ENCODE assay signal across 8 mouse cellular contexts in genomic region chr2:151008006-151008405, GRCm38 (mm10). TPM values are rescaled to one million over a fixed set of nuclear protein-coding genes. Genes with fewer than 3 reads are reported as not detected.
DNase-seq lines count a peak whose midpoint lies in the region; ATAC-seq and TF ChIP-seq lines count a peak whose summit lies in the region.

No protein-coding gene starts in this region.

- ATAC-seq in heart, embryonic 13.5 days (ENCODE audit: extremely low read depth, insufficient number of reproducible peaks, low FRiP score, low TSS enrichment): no peak
- no peak for ATAC-seq in hindbrain, embryonic 11.5 days (ENCODE audit: low FRiP score)
- ATAC-seq in megakaryocyte-erythroid progenitor cell, adult 5-6 weeks (replicated peaks; ENCODE audit: low FRiP score, low TSS enrichment, poor library complexity, severe bottlenecking): no peak

- H3K4me1 ChIP-seq in heart, embryonic 13.5 days: peaks cover 53% of the 10 kb centered on the region
- peaks cover 36 to 40% of the 10 kb centered on the region in 2 experiments for H3K4me1 ChIP-seq in MEL (ENCODE audit: control insufficient read depth in 1 of 2, insufficient read depth in 2 of 2, low read length in 2 of 2)
- no peaks in the 10 kb centered on the region for H3K4me1 ChIP-seq in hindbrain, embryonic 11.5 days (replicated peaks; ENCODE audit: control insufficient read depth, insufficient read depth, low read length)
- peaks cover 29% of the 10 kb centered on the region for H3K4me1 ChIP-seq in midbrain, embryonic 10.5 days

- TF ChIP-seq POLR2A in MEL (IDR thresholded peaks at IDR 0.05; ENCODE audit: control insufficient read depth in 1 of 2, insufficient read depth in 1 of 2, low read depth in 1 of 2, low read length in 2 of 2, poor library complexity in 1 of 2): no peak

- peaks cover 29% of the 10 kb centered on the region for H3K79me2 ChIP-seq in MEL (ENCODE audit: control insufficient read depth, insufficient read depth, low read length, poor library complexity)

- peaks cover 9% of the 10 kb centered on the region for H3K27me3 ChIP-seq in heart, embryonic 13.5 days (replicated peaks)
- no peaks in the 10 kb centered on the region for H3K27me3 ChIP-seq in MEL (ENCODE audit: control insufficient read depth in 1 of 2, insufficient read depth in 2 of 2, low read length in 2 of 2)
- no peaks in the 10 kb centered on the region for H3K27me3 ChIP-seq in hindbrain, embryonic 11.5 days (ENCODE audit: control insufficient read depth, insufficient read depth, low read length)
- H3K27me3 ChIP-seq in midbrain, embryonic 10.5 days (ENCODE audit: low read depth, poor library complexity, severe bottlenecking): 0 out of 2 replicates have a peak, but pooled peaks cover 2% of the 10 kb centered on the region

- DNase-seq in heart, postnatal 10 days: no peak
- DNase-seq in MEL (ENCODE audit: low read depth, low spot score): no peak
- DNase-seq in hindbrain, embryonic 11.5 days (ENCODE audit: low spot score): no peak
- no peak for DNase-seq in midbrain, embryonic 10.5 days (ENCODE audit: low spot score)
- DNase-seq in cerebellum, postnatal 25 days: no peak
- no peak for DNase-seq in thymus, postnatal 14 days

- no peak for TF ChIP-seq CTCF in MEL (IDR thresholded peaks at IDR 0.05 in 2 of 3, conservative IDR thresholded peaks at IDR 0.05 in 1 of 3; ENCODE audit: control insufficient read depth in 1 of 3, insufficient read depth in 1 of 3, low read depth in 2 of 3, low read length in 3 of 3, poor library complexity in 1 of 3, severe bottlenecking in 1 of 3)

- TF ChIP-seq RAD21 in MEL (IDR thresholded peaks at IDR 0.05; ENCODE audit: low read depth, low read length): no peak

- no peaks in the 10 kb centered on the region for H3K9me3 ChIP-seq in heart, embryonic 13.5 days
- no peaks in the 10 kb centered on the region for H3K9me3 ChIP-seq in MEL (replicated peaks; ENCODE audit: insufficient read depth, low read length)
- H3K9me3 ChIP-seq in hindbrain, embryonic 11.5 days (ENCODE audit: control insufficient read depth, low read length): no peaks in the 10 kb centered on the region
- H3K9me3 ChIP-seq in midbrain, embryonic 10.5 days (replicated peaks): no peaks in the 10 kb centered on the region

- no peaks in the 10 kb centered on the region for H3K36me3 ChIP-seq in heart, embryonic 13.5 days
- H3K36me3 ChIP-seq in MEL (ENCODE audit: control insufficient read depth in 1 of 2, insufficient read depth in 2 of 2, low read length in 2 of 2): peaks cover 0 to 49% of the 10 kb centered on the region in 2 experiments; a peak in 2 of 4 replicates
- H3K36me3 ChIP-seq in hindbrain, embryonic 11.5 days (ENCODE audit: control insufficient read depth, insufficient read depth, low read length): no peaks in the 10 kb centered on the region
- no peaks in the 10 kb centered on the region for H3K36me3 ChIP-seq in midbrain, embryonic 10.5 days

- H3K9ac ChIP-seq in heart, embryonic 13.5 days: peak overlapping the region; percentile 86
- H3K9ac ChIP-seq in MEL (ENCODE audit: control insufficient read depth, low read depth, low read length, poor library complexity, severe bottlenecking): peak overlapping the region; percentile 92
- peak overlapping the region; percentile 90 for H3K9ac ChIP-seq in hindbrain, embryonic 11.5 days (ENCODE audit: low read depth, low read length)

- peak overlapping the region; percentile 97 for H3K4me2 ChIP-seq in heart, embryonic 13.5 days
- H3K4me2 ChIP-seq in hindbrain, embryonic 11.5 days (replicated peaks; ENCODE audit: low read depth, low read length): peak overlapping the region; percentile 90

- peak overlapping the region; percentile 68 for H3K4me3 ChIP-seq in heart, embryonic 13.5 days
- peak overlapping the region; percentile 84 to 87 for H3K4me3 ChIP-seq in MEL (ENCODE audit: control insufficient read depth in 1 of 2, insufficient read depth in 1 of 2, low read depth in 2 of 2, low read length in 2 of 2)
- H3K4me3 ChIP-seq in hindbrain, embryonic 11.5 days (ENCODE audit: low read depth, low read length): peak overlapping the region; percentile 81
- peak overlapping the region; percentile 81 for H3K4me3 ChIP-seq in midbrain, embryonic 10.5 days

- no peak for TF ChIP-seq EP300 in MEL (IDR thresholded peaks at IDR 0.05; ENCODE audit: low read depth in 1 of 2, low read length in 2 of 2)

- 42% methylated on average over 6 of the region's 6 CpGs for WGBS in heart, embryonic 13.5 days
- 56% methylated on average over 6 of the region's 6 CpGs for WGBS in hindbrain, embryonic 11.5 days
- 56% methylated on average over 6 of the region's 6 CpGs for WGBS in midbrain, embryonic 10.5 days

- intact Hi-C loops in heart, postnatal 10 days (cut with DNase I): loop anchor here (10.0 kb wide), 1 partner anchor 393 kb away; no protein-coding TSS in a partner anchor

- no peak overlapping the region for H3K27ac ChIP-seq in heart, embryonic 13.5 days (replicated peaks)
- H3K27ac ChIP-seq in MEL (ENCODE audit: control insufficient read depth, low read depth, low read length): no peak overlapping the region
- H3K27ac ChIP-seq in hindbrain, embryonic 11.5 days (ENCODE audit: low read depth, low read length): no peak overlapping the region
- H3K27ac ChIP-seq in midbrain, embryonic 10.5 days (replicated peaks): peak overlapping the region; percentile 96

TF ChIP-seq in MEL, 35 proteins besides CTCF, POLR2A, EP300 and RAD21:
- TF ChIP-seq CHD1 (IDR thresholded peaks at IDR 0.05; ENCODE audit: low read depth, low read length) (no peak), ZMIZ1 (IDR thresholded peaks at IDR 0.05; ENCODE audit: low read depth, low read length) (no peak), TCF12 (IDR thresholded peaks at IDR 0.05; ENCODE audit: low read depth, low read length) (no peak), MEF2A (IDR thresholded peaks at IDR 0.05; ENCODE audit: extremely low read depth, insufficient replicate concordance, low read depth, low read length, poor library complexity, severe bottlenecking) (no peak), MXI1 (IDR thresholded peaks at IDR 0.05; ENCODE audit: low read depth, low read length) (0 out of 2 replicates have a peak, but pooled peaks have one; percentile 2)

RNA-seq across cellular contexts. Expression of gene Ninl, which starts 31.2 kb away (rescaled TPM):
- 5.3 and 5.8 TPM in 2 replicates for polyA plus RNA-seq in heart, embryonic 13.5 days (2015; fragmentation: Nextera tagmentation; extraction: Ambion mirVana)
- total RNA-seq in heart, postnatal 10 days (2021): 1 to 10 TPM; 1.1 TPM
- total RNA-seq in MEL (2012; rRNA removed): 9.8 and 11.6 TPM in 2 replicates
- polyA plus RNA-seq in MEL (2012; ENCODE audit: insufficient read depth in 1 of 2, insufficient read length in 2 of 2, low read depth in 1 of 2, low replicate concordance in 2 of 2, missing spikeins in 1 of 2): 10 to 100 TPM in 1 of 2 experiments, not detected in 1; 16.8 TPM
- polyA plus RNA-seq in hindbrain, embryonic 11.5 days (2014; fragmentation: Nextera tagmentation; extraction: Ambion mirVana): 10.7 and 10.9 TPM in 2 replicates
- polyA plus RNA-seq in midbrain, embryonic 10.5 days (2016; fragmentation: Nextera tagmentation; extraction: Ambion mirVana): 19.6 and 20.9 TPM in 2 replicates
- total RNA-seq in megakaryocyte-erythroid progenitor cell, adult 5-6 weeks (2014; fragmentation: Nextera tagmentation): 4.4 and 6.1 TPM in 2 replicates
- 9.6 and 11.2 TPM in 2 replicates for total RNA-seq in megakaryocyte-erythroid progenitor cell, adult 5-6 weeks (2017)

RNA-seq across cellular contexts. Expression of gene Nanp, which starts 31.2 kb away (rescaled TPM):
- 20.4 and 24.5 TPM in 2 replicates for polyA plus RNA-seq in heart, embryonic 13.5 days (2015; fragmentation: Nextera tagmentation; extraction: Ambion mirVana)
- 1 to 10 TPM; 5.1 to 5.6 TPM for total RNA-seq in heart, postnatal 10 days (2021)
- 24.7 and 25.4 TPM in 2 replicates for total RNA-seq in MEL (2012; rRNA removed)
- polyA plus RNA-seq in MEL (2012; ENCODE audit: insufficient read depth in 1 of 2, insufficient read length in 2 of 2, low read depth in 1 of 2, low replicate concordance in 2 of 2, missing spikeins in 1 of 2): 10 to 100 TPM in 1 of 2 experiments, not detected in 1; 14.6 TPM
- polyA plus RNA-seq in hindbrain, embryonic 11.5 days (2014; fragmentation: Nextera tagmentation; extraction: Ambion mirVana): 41.8 and 42.4 TPM in 2 replicates
- polyA plus RNA-seq in midbrain, embryonic 10.5 days (2016; fragmentation: Nextera tagmentation; extraction: Ambion mirVana): 54.3 and 58.4 TPM in 2 replicates
- 35.5 and 42.2 TPM in 2 replicates for total RNA-seq in megakaryocyte-erythroid progenitor cell, adult 5-6 weeks (2014; fragmentation: Nextera tagmentation)
- 26.2 and 38.6 TPM in 2 replicates for total RNA-seq in megakaryocyte-erythroid progenitor cell, adult 5-6 weeks (2017)
